Mouse (Mus musculus) monocyte, adult 2 months (primary cell): ENCODE measurements around the gene Cyth3.

ENCODE experiments used
- DNase-seq, 2 experiments: peaks; one replicate each; pipeline ENCODE4 v3.0.0; 2022; ENCODE audit warnings: low spot score in 2 of 2, low read depth in 1 of 2

Cyth3 gene

GRCm38 (mm10) chr5:143615353-143615752, 6.9 kb upstream of the Cyth3 start:
- no peak for DNase-seq

- DNase-seq: no peak
Measured at GRCm38 (mm10) chr5:143616116-143616515, 6.1 kb upstream of the Cyth3 start.

- DNase-seq: no peak
Measured at GRCm38 (mm10) chr5:143616657-143617329, 5.5 kb upstream of the Cyth3 start.

- DNase-seq: no peak
Measured at GRCm38 (mm10) chr5:143617487-143618209, 4.6 kb upstream of the Cyth3 start.

GRCm38 (mm10) chr5:143618585-143618984, 3.7 kb upstream of the Cyth3 start:
- DNase-seq: no peak

- DNase-seq: no peak
Measured at GRCm38 (mm10) chr5:143620196-143620595, 2.1 kb upstream of the Cyth3 start.

GRCm38 (mm10) chr5:143620941-143621340, 1.3 kb upstream of the Cyth3 start:
- DNase-seq: no peak

- peak in 1 of 2 experiments; percentile 11 for DNase-seq
Measured at GRCm38 (mm10) chr5:143622623-143623150, 440 bp downstream of the Cyth3 start.

- no peak for DNase-seq
Measured at GRCm38 (mm10) chr5:143623356-143624295, 1.4 kb downstream of the Cyth3 start.

GRCm38 (mm10) chr5:143624449-143624848, 2.2 kb downstream of the Cyth3 start:
- no peak for DNase-seq

- DNase-seq: no peak
Measured at GRCm38 (mm10) chr5:143625497-143625896, 3.2 kb downstream of the Cyth3 start.

GRCm38 (mm10) chr5:143625940-143626588, 3.8 kb downstream of the Cyth3 start:
- DNase-seq: no peak

- DNase-seq: no peak
Measured at GRCm38 (mm10) chr5:143627507-143627906, 5.3 kb downstream of the Cyth3 start.

- DNase-seq: no peak
Measured at GRCm38 (mm10) chr5:143627926-143628325, 5.7 kb downstream of the Cyth3 start.

- no peak for DNase-seq
Measured at GRCm38 (mm10) chr5:143629686-143630085, 7.4 kb downstream of the Cyth3 start.

GRCm38 (mm10) chr5:143630214-143630613, 8.0 kb downstream of the Cyth3 start:
- no peak for DNase-seq

- no peak for DNase-seq
Measured at GRCm38 (mm10) chr5:143630738-143631137, 8.5 kb downstream of the Cyth3 start.

- no peak for DNase-seq
Measured at GRCm38 (mm10) chr5:143631559-143631958, 9.3 kb downstream of the Cyth3 start.

GRCm38 (mm10) chr5:143632674-143633557, 10.7 kb downstream of the Cyth3 start:
- no peak for DNase-seq

GRCm38 (mm10) chr5:143633558-143633871, 11.3 kb downstream of the Cyth3 start:
- no peak for DNase-seq
